Mouse (Mus musculus) C2C12 (cell line): ENCODE measurements around the gene Arrdc2. TPM values are rescaled to one million over a fixed set of nuclear protein-coding genes. Genes with fewer than 3 reads are reported as not detected.

Experiments used
- H3K27me3 ChIP-seq: one replicate; pipeline ENCODE4 v1.6.1; 2011; ENCODE audit not compliant: control insufficient read depth, insufficient read depth, insufficient read length
- H3K36me3 ChIP-seq: one replicate; pipeline ENCODE4 v1.6.1; 2011; ENCODE audit not compliant: control insufficient read depth, insufficient read depth
- H3K4me3 ChIP-seq: one replicate; pipeline ENCODE4 v1.5.1; 2011; ENCODE audit warnings: mild to moderate bottlenecking, control low read depth; ENCODE audit not compliant: poor library complexity, insufficient read depth, severe bottlenecking
- H3K79me2 ChIP-seq: one replicate; pipeline ENCODE4 v1.6.1; 2011; ENCODE audit not compliant: control insufficient read depth, insufficient read depth
- H3K79me3 ChIP-seq: one replicate; pipeline ENCODE4 v1.6.1; 2011; ENCODE audit warnings: low read depth, control low read depth
- H3ac ChIP-seq: one replicate; pipeline ENCODE3; 2011; ENCODE audit warnings: low read depth; ENCODE audit not compliant: control insufficient read depth, insufficient read length
- CEBPB ChIP-seq: IDR thresholded peaks from one replicate; pipeline ENCODE4 v1.6.1; 2011; ENCODE audit warnings: low read depth, mild to moderate bottlenecking, control low read depth, moderate library complexity
- CTCF ChIP-seq: IDR thresholded peaks from one replicate; pipeline ENCODE4 v1.5.1; 2011; ENCODE audit not compliant: control insufficient read depth, insufficient read depth, insufficient read length
- FOSL1 ChIP-seq: IDR thresholded peaks from one replicate; pipeline ENCODE4 v1.8.0; 2011; ENCODE audit warnings: mild to moderate bottlenecking, low read length; ENCODE audit not compliant: poor library complexity, insufficient read depth, severe bottlenecking
- MAX ChIP-seq: IDR thresholded peaks from one replicate; pipeline ENCODE4 v1.6.1; 2011; ENCODE audit warnings: mild to moderate bottlenecking, control low read depth
- MYOD1 ChIP-seq: IDR thresholded peaks from one replicate; pipeline ENCODE4 v1.6.1; 2011; ENCODE audit warnings: low read depth; ENCODE audit not compliant: control insufficient read depth, insufficient read length
- MYOG ChIP-seq: IDR thresholded peaks from one replicate; pipeline ENCODE4 v1.6.1; 2011; ENCODE audit not compliant: control insufficient read depth, insufficient read length; ENCODE audit errors: extremely low read depth
- USF1 ChIP-seq: IDR thresholded peaks from one replicate; pipeline ENCODE4 v1.6.1; 2011; ENCODE audit warnings: low read depth, mild to moderate bottlenecking, control low read depth, moderate library complexity
- polyA plus RNA-seq: library from polyadenylated mRNA; unstranded; fragments of >200 nt; fragmentation: generic; extraction: Trizol; gene quantifications from one replicate; pipeline ENCODE4 v1.2.1, GENCODE M21; 2012; ENCODE audit warnings: missing spikeins

Gene Arrdc2
- polyA plus RNA-seq, 1 experiment, result 4.4 TPM

GRCm38 (mm10) chr8:70872643-70873363, 33.3 kb upstream of the Arrdc2 start:
- TF ChIP-seq MYOG, result no peak

GRCm38 (mm10) chr8:70871195-70871807, 31.8 kb upstream of the Arrdc2 start:
- H3K4me3 ChIP-seq, result no peak overlapping the region
- peaks cover 9% of the 10 kb centered on the region for H3K79me3 ChIP-seq
- H3K79me2 ChIP-seq, result peaks cover 27% of the 10 kb centered on the region

More at GRCm38 (mm10) chr8:70872643-70873363, 33.3 kb upstream of the Arrdc2 start:
- H3ac ChIP-seq, result peak overlapping the region; percentile 85
- peak overlapping the region; percentile 86 for H3K4me3 ChIP-seq
- H3K79me3 ChIP-seq, result peaks cover 9% of the 10 kb centered on the region
- H3K27me3 ChIP-seq, result no peaks in the 10 kb centered on the region
- peaks cover 27% of the 10 kb centered on the region for H3K79me2 ChIP-seq
- H3K36me3 ChIP-seq, result peaks cover under 1% of the 10 kb centered on the region

GRCm38 (mm10) chr8:70869601-70870041, 30.1 kb upstream of the Arrdc2 start:
- TF ChIP-seq CTCF (peak; percentile 96), MYOD1 (no peak)
- Histone ChIP-seq H3K4me3 (no peak overlapping the region), H3K79me3 (peaks cover 9% of the 10 kb centered on the region), H3ac (no peak overlapping the region), H3K27me3 (no peaks in the 10 kb centered on the region), H3K36me3 (peaks cover 6% of the 10 kb centered on the region), H3K79me2 (peaks cover 27% of the 10 kb centered on the region)

More at GRCm38 (mm10) chr8:70871195-70871807, 31.8 kb upstream of the Arrdc2 start:
- no peak for TF ChIP-seq CTCF
- no peak for TF ChIP-seq USF1
- TF ChIP-seq CEBPB, result no peak
- no peak for TF ChIP-seq MYOD1
- no peak for TF ChIP-seq MAX
- no peak for TF ChIP-seq FOSL1
- TF ChIP-seq MYOG, result no peak
- Histone ChIP-seq H3K27me3 (no peaks in the 10 kb centered on the region), H3ac (no peak overlapping the region), H3K36me3 (peaks cover 6% of the 10 kb centered on the region)

GRCm38 (mm10) chr8:70869199-70869571, 29.7 kb upstream of the Arrdc2 start:
- TF ChIP-seq MAX (no peak), CEBPB (no peak), CTCF (no peak), MYOD1 (no peak), FOSL1 (no peak), USF1 (no peak)
- H3K4me3 ChIP-seq, result no peak overlapping the region
- peaks cover 27% of the 10 kb centered on the region for H3K79me2 ChIP-seq
- no peak overlapping the region for H3ac ChIP-seq
- no peaks in the 10 kb centered on the region for H3K27me3 ChIP-seq
- H3K36me3 ChIP-seq, result peaks cover 6% of the 10 kb centered on the region
- H3K79me3 ChIP-seq, result peaks cover 9% of the 10 kb centered on the region

- peaks cover 9% of the 10 kb centered on the region for H3K79me3 ChIP-seq
- peaks cover 27% of the 10 kb centered on the region for H3K79me2 ChIP-seq
- TF ChIP-seq MYOG (no peak), FOSL1 (no peak)
- no peak overlapping the region for H3ac ChIP-seq
- H3K4me3 ChIP-seq, result no peak overlapping the region
- H3K36me3 ChIP-seq, result peaks cover 6% of the 10 kb centered on the region
- H3K27me3 ChIP-seq, result no peaks in the 10 kb centered on the region
Observed at GRCm38 (mm10) chr8:70868559-70869198, 29.2 kb upstream of the Arrdc2 start.

GRCm38 (mm10) chr8:70866566-70866965, 27.0 kb upstream of the Arrdc2 start:
- Histone ChIP-seq H3K27me3 (no peaks in the 10 kb centered on the region), H3K4me3 (no peak overlapping the region), H3K36me3 (peaks cover 6% of the 10 kb centered on the region), H3ac (no peak overlapping the region), H3K79me2 (peaks cover 11% of the 10 kb centered on the region), H3K79me3 (peaks cover 2% of the 10 kb centered on the region)
- TF ChIP-seq MAX, result no peak
- no peak for TF ChIP-seq USF1
- TF ChIP-seq MYOD1, result no peak
- no peak for TF ChIP-seq CTCF
- no peak for TF ChIP-seq MYOG
- TF ChIP-seq FOSL1, result no peak
- no peak for TF ChIP-seq CEBPB
